Mouse (Mus musculus) left cerebral cortex, adult 2 months (tissue): ENCODE results near the gene Neurl1a. TPM values are rescaled to one million over a fixed set of nuclear protein-coding genes. Genes with fewer than 3 reads are reported as not detected.

ENCODE experiments used
- DNase-seq, 2 experiments: peaks; one replicate each; pipeline ENCODE4 v3.0.0; 2021 to 2022; ENCODE audit warnings: low spot score in 2 of 2, mixed read lengths in 1 of 2; ENCODE audit errors: extremely low spot score in 1 of 2
- H3K27ac ChIP-seq: fragments of 200-600 bp; 2 replicates; pipeline ENCODE4 v1.8.1; 2022
- H3K4me3 ChIP-seq: fragments of 200-600 bp; 2 replicates; pipeline ENCODE4 v1.8.1; 2022
- CTCF ChIP-seq: fragments of 200-600 bp; IDR thresholded peaks from 2 replicates; pipeline ENCODE4 v1.8.1; 2022; ENCODE audit warnings: antibody characterized with exemption, mild to moderate bottlenecking, moderate library complexity
- intact Hi-C: fragments of 180-260 bp; cut with DNase I; formaldehyde crosslinking; loops from one replicate; pipeline ENCODE4 v1.15.1; 2025
- total RNA-seq, 2 experiments: library from RNA; stranded (reverse); gene quantifications; 2 replicates each; pipeline ENCODE4 v1.2.3; 2021

Gene Neurl1a
- total RNA-seq, 2 experiments from 2014 or later, result 178 to 194 TPM

DNA sequence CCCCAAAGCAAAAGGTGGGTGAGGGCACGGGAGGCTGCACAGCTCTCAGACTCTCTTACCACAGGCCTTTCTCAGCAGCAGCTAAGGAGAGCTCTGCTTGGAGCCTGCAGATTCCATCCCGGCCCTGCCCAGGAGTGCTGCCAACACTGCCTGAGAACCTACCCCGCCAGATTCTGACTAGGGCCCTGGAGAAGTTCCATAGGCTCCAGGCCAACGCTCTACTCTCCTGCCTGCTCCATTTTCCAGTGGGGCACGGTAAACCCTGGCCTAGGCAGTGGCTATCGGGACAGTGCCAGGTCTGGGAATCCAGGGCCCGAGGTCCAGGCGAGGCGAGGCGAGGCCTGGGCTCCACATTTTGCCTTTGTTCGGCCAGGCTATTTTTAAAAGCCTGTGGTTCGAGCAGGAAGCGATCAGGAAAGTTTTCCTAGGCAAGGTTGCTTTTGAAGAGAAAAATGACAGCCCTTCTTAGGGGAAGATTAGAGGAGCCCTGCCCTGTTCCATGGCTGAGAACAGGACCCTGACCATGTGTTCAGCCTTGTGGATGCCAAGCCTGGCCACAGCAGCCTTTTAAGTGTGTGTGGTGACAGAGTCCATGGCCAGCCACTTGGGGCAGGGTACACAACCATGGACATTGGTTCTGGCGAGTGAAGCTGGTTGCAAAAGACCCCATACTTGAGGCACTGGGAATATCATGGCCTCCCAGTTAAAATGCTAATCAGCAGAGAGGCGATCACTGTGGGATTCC lies 101.3 kb downstream of the Neurl1a start:
- no peak overlapping the region for H3K4me3 ChIP-seq
- H3K27ac ChIP-seq, result peak overlapping the region; percentile 78

GRCm38 (mm10) chr19:47280894-47281293 lies 102.3 kb downstream of the Neurl1a start:
- TF ChIP-seq CTCF, result no peak
- intact Hi-C loops, result no loop called here
- H3K4me3 ChIP-seq, result no peak overlapping the region
- DNase-seq, result no peak
- H3K27ac ChIP-seq, result peak overlapping the region; percentile 78

More for the DNA sequence above, 101.3 kb downstream of the Neurl1a start:
- TF ChIP-seq CTCF, result no peak; the same call in 1 of the 2 replicates
- DNase-seq, result peak; percentile 78 to 83
- intact Hi-C loops, result loop anchor here (10.0 kb wide), 1 partner anchor 215 kb away; no protein-coding TSS in a partner anchor

GRCm38 (mm10) chr19:47282050-47282454 lies 103.4 kb downstream of the Neurl1a start:
- Histone ChIP-seq H3K4me3 (no peak overlapping the region), H3K27ac (peak overlapping the region; percentile 28; the same call in 1 of the 2 replicates)
- TF ChIP-seq CTCF, result no peak
- intact Hi-C loops, result no loop called here
- no peak for DNase-seq

GRCm38 (mm10) chr19:47282688-47283215 lies 104.1 kb downstream of the Neurl1a start:
- Histone ChIP-seq H3K4me3 (no peak overlapping the region), H3K27ac (peak overlapping the region; percentile 28; the same call in 1 of the 2 replicates)
- no peak for TF ChIP-seq CTCF
- intact Hi-C loops, result no loop called here
- DNase-seq, result no peak

DNA sequence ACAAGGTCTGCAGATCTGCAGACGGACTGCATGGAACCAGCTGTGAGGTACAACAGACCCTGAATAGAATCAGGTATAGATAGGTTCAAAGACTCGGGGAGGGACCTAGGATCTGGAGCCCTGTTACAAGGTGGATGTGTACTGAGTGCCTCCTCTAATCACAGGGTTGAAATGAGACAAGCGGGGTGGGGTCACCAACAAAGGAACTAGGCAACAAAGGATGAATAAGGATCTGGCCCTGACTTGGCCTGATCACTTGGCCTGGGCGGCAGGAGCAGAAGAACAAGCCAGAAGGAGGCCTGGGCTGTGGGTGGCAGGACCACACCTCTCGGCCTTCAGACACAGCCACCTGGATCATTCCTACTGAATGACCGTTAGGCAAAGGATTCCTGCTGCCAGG lies 107.0 kb downstream of the Neurl1a start:
- no peak for DNase-seq
- Histone ChIP-seq H3K4me3 (no peak overlapping the region), H3K27ac (no peak overlapping the region)
- intact Hi-C loops, result no loop called here
- no peak for TF ChIP-seq CTCF

GRCm38 (mm10) chr19:47286886-47287450 lies 108.3 kb downstream of the Neurl1a start:
- intact Hi-C loops, result no loop called here
- no peak for DNase-seq
- TF ChIP-seq CTCF, result no peak
- Histone ChIP-seq H3K4me3 (no peak overlapping the region), H3K27ac (no peak overlapping the region)

GRCm38 (mm10) chr19:47291307-47292080 lies 112.9 kb downstream of the Neurl1a start:
- intact Hi-C loops, result no loop called here
- no peak for TF ChIP-seq CTCF
- H3K27ac ChIP-seq, result no peak overlapping the region
- no peak for DNase-seq
- no peak overlapping the region for H3K4me3 ChIP-seq

GRCm38 (mm10) chr19:47292451-47292951 lies 113.9 kb downstream of the Neurl1a start:
- TF ChIP-seq CTCF, result no peak

DNA sequence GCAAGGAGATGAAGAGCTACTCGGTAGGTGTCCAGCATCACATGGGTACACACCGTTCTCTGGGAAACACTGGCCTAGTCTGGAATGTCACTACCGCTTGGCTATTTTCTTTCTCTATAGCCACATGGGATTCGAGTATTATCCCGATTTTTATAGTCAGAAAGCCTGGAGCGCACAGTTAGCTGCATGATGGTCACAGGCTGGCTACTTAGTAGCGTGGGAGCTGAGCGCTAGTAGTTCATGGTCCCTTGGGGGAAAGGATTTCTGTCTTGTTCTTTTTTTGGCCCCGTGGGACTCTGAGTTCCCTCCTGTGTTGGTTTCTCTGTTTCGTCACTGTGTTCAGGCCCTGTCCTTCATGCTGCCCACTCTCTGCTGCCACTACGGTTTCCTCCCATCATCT lies 119.5 kb downstream of the Neurl1a start:
- no peak overlapping the region for H3K4me3 ChIP-seq
- no peak for DNase-seq
- intact Hi-C loops, result no loop called here
- no peak overlapping the region for H3K27ac ChIP-seq
- TF ChIP-seq CTCF, result no peak

More at GRCm38 (mm10) chr19:47292451-47292951, 113.9 kb downstream of the Neurl1a start:
- intact Hi-C loops, result no loop called here
- Histone ChIP-seq H3K4me3 (no peak overlapping the region), H3K27ac (no peak overlapping the region)
- no peak for DNase-seq

DNA sequence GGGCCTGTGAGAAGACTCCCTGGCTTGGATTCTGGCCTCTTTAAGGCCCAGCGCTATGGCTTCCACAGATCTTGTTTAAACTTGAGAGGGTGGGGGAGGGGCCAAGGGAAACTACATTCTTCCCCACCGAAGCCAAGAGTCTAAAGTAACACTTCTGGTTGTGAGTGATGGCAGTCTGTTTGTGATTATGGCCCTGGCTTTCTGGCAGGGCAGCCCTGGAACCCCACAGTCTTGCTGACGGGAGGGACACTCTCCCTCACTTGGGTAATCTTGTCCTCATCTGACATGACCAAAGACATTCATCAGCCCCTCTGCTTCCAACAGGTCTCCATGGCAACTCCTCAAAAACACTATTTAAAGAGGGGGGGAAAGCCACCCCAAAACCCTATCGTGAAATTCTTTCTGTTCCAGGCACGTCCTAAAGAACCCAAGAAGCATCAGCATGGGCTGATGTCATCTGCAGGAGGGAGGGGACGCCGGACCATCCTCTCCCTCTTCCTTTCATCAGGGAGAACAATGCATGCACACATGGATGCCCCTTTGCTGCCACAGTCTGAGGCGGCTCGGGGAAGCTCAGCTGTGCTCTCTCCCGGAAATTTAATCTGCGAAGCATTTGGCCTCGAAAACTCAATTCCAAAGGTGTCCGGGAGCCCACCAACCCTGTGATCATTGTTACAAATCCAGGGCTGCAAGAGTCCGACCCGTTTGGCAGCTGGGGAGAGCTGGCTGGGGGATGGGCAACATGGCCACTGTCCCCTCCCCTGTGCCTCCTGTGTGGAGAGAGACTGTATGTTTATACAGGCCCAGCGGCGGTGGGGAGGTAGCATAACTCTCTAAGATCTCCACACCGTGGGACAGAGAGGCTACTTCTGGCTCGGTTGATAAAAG lies 122.9 kb downstream of the Neurl1a start:
- Histone ChIP-seq H3K27ac (no peak overlapping the region; the same call in 1 of the 2 replicates), H3K4me3 (no peak overlapping the region)
- intact Hi-C loops, result no loop called here
- no peak for TF ChIP-seq CTCF
- DNase-seq, result no peak

DNA sequence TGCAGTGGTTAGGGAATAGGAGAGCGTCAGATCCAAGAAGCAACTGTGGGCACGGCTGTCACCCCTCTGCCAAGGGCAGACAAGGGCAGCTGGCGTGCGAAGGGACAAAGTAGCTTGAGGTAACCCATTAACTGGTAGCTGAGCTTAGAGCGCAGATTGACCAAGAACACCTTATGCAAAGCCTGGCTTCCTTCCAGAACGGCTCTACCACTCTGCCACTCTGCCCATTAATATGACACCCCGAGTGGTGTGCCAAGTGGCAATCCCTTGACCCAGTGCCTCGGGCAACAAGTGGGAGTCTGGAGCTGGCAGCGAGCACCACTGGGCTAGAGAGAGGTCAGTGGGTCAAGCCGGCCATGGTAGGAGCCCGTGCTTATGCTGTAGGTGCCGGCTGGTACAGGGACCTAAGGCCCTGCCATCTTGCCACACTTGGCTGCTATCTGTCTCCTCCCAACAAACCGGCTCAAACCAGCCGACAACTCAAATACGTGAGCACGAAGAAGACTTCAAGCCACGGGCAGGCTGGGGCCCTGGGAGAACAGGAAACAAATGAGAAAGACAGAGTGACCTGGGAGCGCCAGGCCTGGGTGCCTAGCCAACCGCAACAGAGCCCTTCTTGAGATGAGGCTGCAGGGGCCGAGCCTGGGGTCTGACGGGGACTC lies 123.7 kb downstream of the Neurl1a start:
- Histone ChIP-seq H3K27ac (no peak overlapping the region), H3K4me3 (no peak overlapping the region)
- intact Hi-C loops, result no loop called here
- TF ChIP-seq CTCF, result no peak
- DNase-seq, result no peak
